Mouse (Mus musculus) hindbrain, embryonic 16.5 days (tissue): ENCODE results near the gene Tmem233. TPM values are rescaled to one million over a fixed set of nuclear protein-coding genes. Genes with fewer than 3 reads are reported as not detected.

ENCODE experiments used
- ATAC-seq: fragments of 200-750 bp; cut with Nextera tagmentation; 2 replicates; pipeline ENCODE4 v1.8.0; 2017; ENCODE audit warnings: moderate TSS enrichment, moderate library complexity
- H3K27ac ChIP-seq: fragments of 300-500 bp; sonication (generic); 2 replicates; pipeline ENCODE4 v1.5.1; 2014; ENCODE audit warnings: low read depth, mild to moderate bottlenecking, control low read depth, low read length, moderate library complexity
- H3K27me3 ChIP-seq: fragments of 300-500 bp; sonication (generic); replicated peaks from 2 replicates; pipeline ENCODE4 v1.6.1; 2014; ENCODE audit warnings: low read length; ENCODE audit not compliant: control insufficient read depth, insufficient read depth
- H3K36me3 ChIP-seq: fragments of 300-500 bp; sonication (generic); 2 replicates; pipeline ENCODE4 v1.6.1; 2014; ENCODE audit warnings: mild to moderate bottlenecking, low read length, moderate library complexity, mixed read lengths; ENCODE audit not compliant: control insufficient read depth, insufficient read depth
- H3K4me1 ChIP-seq: fragments of 300-500 bp; sonication (generic); 2 replicates; pipeline ENCODE4 v1.6.1; 2014; ENCODE audit warnings: low read depth, low read length; ENCODE audit not compliant: control insufficient read depth, insufficient read depth
- H3K4me2 ChIP-seq: fragments of 300-500 bp; sonication (generic); 2 replicates; pipeline ENCODE4 v1.6.1; 2014; ENCODE audit warnings: mild to moderate bottlenecking, low read length, control low read depth, moderate library complexity
- H3K4me3 ChIP-seq: fragments of 300-500 bp; sonication (generic); 2 replicates; pipeline ENCODE4 v1.5.1; 2014; ENCODE audit warnings: mild to moderate bottlenecking, low read length, control low read depth, moderate library complexity
- H3K9ac ChIP-seq: fragments of 300-500 bp; sonication (generic); 2 replicates; pipeline ENCODE4 v1.6.1; 2014; ENCODE audit warnings: low read depth, mild to moderate bottlenecking, control low read depth, low read length, moderate library complexity
- H3K9me3 ChIP-seq: fragments of 300-500 bp; sonication (generic); 2 replicates; pipeline ENCODE4 v1.6.1; 2014; ENCODE audit warnings: mild to moderate bottlenecking, low read length, moderate library complexity; ENCODE audit not compliant: control insufficient read depth
- WGBS: fragments of 180-500 bp; shearing (Covaris S2); extraction: QIAGEN DNeasy Blood & Tissue Kit; methylation state at CpG from one replicate; pipeline ENCODE4 v1.1.7; 2014; 5-methylcytosine and 5-hydroxymethylcytosine counted together
- polyA plus RNA-seq: library from polyadenylated mRNA; unstranded; fragments of >200 nt; fragmentation: Nextera tagmentation; extraction: Ambion mirVana; gene quantifications from 2 replicates; pipeline ENCODE4 v1.2.1, GENCODE M21; 2015

The Tmem233 gene
- polyA plus RNA-seq, 1 experiment from 2014 or later, result not detected

DNA sequence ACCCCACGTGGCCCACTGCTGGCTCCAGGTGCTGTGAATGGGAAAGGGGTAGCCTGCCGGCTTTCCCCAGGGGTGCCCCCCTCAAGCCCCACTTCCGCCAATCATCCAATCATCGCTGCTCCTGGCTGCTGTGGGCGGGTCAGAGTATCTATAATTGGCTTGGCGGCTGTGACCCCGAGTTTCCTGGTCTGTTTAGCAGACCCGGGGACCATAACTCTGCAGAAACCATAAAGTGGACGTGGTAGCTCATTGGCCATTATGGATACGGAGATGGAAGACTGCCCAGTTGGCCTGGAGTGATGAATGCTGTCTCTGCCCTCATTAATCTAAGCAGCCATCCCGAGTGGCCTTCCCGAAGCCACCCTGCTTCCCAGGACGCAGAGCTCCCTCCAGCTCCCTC lies 79.2 kb downstream of the Tmem233 start:
- no peak overlapping the region for H3K27ac ChIP-seq

GRCm38 (mm10) chr5:116003154-116003553 lies 79.9 kb downstream of the Tmem233 start:
- WGBS, result 89% methylated on average over 8 of the region's 8 CpGs
- no peak overlapping the region for H3K4me2 ChIP-seq
- H3K9me3 ChIP-seq, result no peaks in the 10 kb centered on the region
- no peaks in the 10 kb centered on the region for H3K4me1 ChIP-seq
- no peak overlapping the region for H3K4me3 ChIP-seq
- H3K27ac ChIP-seq, result no peak overlapping the region
- 0 out of 2 replicates have a peak, but pooled peaks cover 2% of the 10 kb centered on the region for H3K36me3 ChIP-seq
- ATAC-seq, result no peak
- no peaks in the 10 kb centered on the region for H3K27me3 ChIP-seq
- no peak overlapping the region for H3K9ac ChIP-seq

More for the DNA sequence above, 79.2 kb downstream of the Tmem233 start:
- Histone ChIP-seq H3K9me3 (no peaks in the 10 kb centered on the region), H3K9ac (no peak overlapping the region), H3K4me3 (no peak overlapping the region), H3K4me1 (no peaks in the 10 kb centered on the region), H3K4me2 (no peak overlapping the region), H3K27me3 (no peaks in the 10 kb centered on the region), H3K36me3 (0 out of 2 replicates have a peak, but pooled peaks cover 2% of the 10 kb centered on the region)
- ATAC-seq, result no peak
- 32% methylated on average over 13 of the region's 13 CpGs for WGBS

DNA sequence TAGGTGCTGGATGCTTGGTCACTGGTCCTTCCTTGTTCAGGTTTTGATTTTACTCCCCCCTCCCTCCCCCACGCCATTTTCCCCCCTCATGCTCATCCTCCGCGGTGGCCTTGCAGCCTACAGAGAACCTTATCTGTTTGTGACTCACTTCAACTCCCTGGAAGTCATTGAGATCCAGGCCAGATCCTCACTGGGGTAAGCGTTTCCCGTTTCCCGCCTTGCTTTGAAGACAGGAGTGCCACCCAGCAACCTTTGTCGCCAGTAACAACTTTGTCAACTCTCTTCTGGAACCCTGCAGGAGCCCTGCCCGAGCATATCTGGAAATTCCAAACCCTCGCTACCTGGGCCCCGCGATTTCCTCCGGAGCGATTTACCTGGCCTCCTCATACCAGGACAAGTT lies 85.7 kb downstream of the Tmem233 start:
- H3K4me3 ChIP-seq, result no peak overlapping the region
- no peaks in the 10 kb centered on the region for H3K27me3 ChIP-seq
- no peak overlapping the region for H3K27ac ChIP-seq
- 82% methylated on average over 13 of the region's 13 CpGs for WGBS
- no peak overlapping the region for H3K4me2 ChIP-seq
- H3K4me1 ChIP-seq, result no peaks in the 10 kb centered on the region
- ATAC-seq, result no peak
- H3K9ac ChIP-seq, result no peak overlapping the region
- H3K9me3 ChIP-seq, result no peaks in the 10 kb centered on the region
- H3K36me3 ChIP-seq, result 0 out of 2 replicates have a peak, but pooled peaks cover 4% of the 10 kb centered on the region

DNA sequence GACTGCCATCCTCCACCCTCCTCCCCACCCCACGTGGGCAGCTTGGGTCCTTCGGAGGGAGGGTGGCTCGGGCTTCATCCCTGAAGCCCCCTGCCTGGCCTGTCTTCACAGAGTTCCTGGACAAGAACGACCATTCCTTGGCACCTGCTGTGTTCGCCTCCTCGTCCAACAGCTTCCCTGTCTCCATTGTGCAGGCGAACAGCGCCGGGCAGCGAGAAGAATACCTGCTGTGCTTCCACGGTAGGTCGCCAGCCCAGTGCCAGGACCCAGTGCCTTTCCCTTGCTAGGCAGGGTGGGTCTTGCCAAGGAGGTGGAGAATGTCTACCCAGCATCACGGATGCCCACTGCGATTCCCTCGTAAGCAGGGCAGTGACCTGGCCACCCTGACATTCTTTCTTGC lies 88.9 kb downstream of the Tmem233 start:
- 83% methylated on average over 15 of the region's 15 CpGs for WGBS
- ATAC-seq, result no peak
- Histone ChIP-seq H3K36me3 (peaks cover 28% of the 10 kb centered on the region), H3K27ac (no peak overlapping the region), H3K4me2 (no peak overlapping the region), H3K4me3 (no peak overlapping the region), H3K9ac (no peak overlapping the region), H3K9me3 (peaks cover 12% of the 10 kb centered on the region), H3K27me3 (no peaks in the 10 kb centered on the region), H3K4me1 (no peaks in the 10 kb centered on the region)

DNA sequence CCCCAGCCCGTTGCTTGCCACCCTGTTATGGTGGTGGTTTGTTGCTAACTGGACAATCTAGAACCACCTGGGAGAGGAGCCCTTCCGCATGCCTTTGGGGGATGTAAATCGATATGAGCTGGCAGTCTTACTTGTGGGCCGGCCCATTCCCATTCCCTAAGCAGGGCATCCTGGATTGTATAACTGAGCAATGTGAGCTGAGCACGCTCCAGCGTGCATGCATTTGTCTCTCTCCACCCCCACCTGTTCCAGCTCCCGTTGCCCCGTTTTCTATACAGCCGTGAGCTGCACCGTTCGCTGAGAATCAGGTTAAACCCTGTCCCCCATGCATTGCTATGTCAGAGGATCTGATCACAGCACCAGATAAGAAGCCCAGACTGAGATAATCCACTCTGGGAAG lies 91.3 kb downstream of the Tmem233 start:
- Histone ChIP-seq H3K27ac (no peak overlapping the region), H3K4me1 (no peaks in the 10 kb centered on the region), H3K4me2 (no peak overlapping the region), H3K9ac (no peak overlapping the region), H3K36me3 (peaks cover 31% of the 10 kb centered on the region), H3K9me3 (peaks cover 12% of the 10 kb centered on the region), H3K4me3 (no peak overlapping the region), H3K27me3 (no peaks in the 10 kb centered on the region)
- no peak for ATAC-seq
- 98% methylated on average over 11 of the region's 11 CpGs for WGBS

Other genes starting within 250 kb of the Tmem233 start
- gene Cit, start 238.0 kb downstream of the Tmem233 start, polyA plus RNA-seq, result 32.0 and 39.8 TPM in 2 replicates
- gene Prkab1, start 58.7 kb downstream of the Tmem233 start, polyA plus RNA-seq, result 45.1 and 51.3 TPM in 2 replicates
- gene Ccdc60, start 205.7 kb upstream of the Tmem233 start, polyA plus RNA-seq, result 2.2 and 2.6 TPM in 2 replicates